Mouse (Mus musculus): ENCODE data around the gene Gimap3. TPM values are rescaled to one million over a fixed set of nuclear protein-coding genes. Genes with fewer than 3 reads are reported as not detected.

Gimap3 gene
- total RNA-seq (2022) = not detected

DNA sequence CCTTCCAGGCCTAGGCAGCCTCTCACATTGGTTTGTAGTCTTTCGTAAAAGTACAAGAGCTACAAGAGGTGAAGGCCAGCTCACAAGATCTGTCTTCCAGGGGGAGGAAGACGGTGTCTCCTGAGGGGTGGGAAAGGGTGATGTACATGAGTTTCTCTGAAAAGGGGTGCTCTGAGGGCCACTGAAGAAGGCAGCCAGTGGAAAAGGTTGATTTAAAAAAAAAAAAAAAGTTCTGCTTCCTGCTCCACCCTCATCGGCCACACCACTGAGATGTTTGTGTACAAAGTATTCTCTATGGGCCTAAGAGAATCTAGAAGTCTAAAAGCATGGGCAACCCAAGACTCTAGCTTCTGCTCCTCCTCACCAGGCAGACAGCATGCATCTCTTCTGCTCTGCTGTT lies at the start of gene Gimap3:
Gene Gimap3 (minus strand): TSS at position 156 of the 400 bp plus-strand sequence.
- DNase-seq (ENCODE audit: low spot score in 2 of 2) = no peak

DNA sequence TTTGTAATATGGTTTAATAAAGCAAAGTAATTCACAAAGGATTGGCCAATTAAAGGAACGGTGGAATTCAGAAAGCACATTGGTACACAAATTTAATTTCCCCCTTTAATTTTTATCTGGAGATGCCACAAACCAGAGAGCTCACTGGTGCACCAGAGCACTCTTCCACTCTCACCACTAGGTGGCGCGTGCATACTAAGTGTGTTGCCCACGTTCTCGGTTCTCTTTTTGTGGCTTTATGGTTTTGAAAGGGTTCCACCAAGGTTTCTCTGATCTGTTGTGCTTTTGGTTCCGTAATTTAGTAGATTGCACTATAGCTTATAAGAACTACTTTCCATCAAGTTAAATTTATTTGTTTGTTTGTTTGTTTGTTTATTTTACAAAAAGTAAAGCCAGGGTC lies 47.2 kb upstream of the Gimap3 start:
- DNase-seq (ENCODE audit: low spot score in 2 of 2) = peak; percentile 28 to 46

DNA sequence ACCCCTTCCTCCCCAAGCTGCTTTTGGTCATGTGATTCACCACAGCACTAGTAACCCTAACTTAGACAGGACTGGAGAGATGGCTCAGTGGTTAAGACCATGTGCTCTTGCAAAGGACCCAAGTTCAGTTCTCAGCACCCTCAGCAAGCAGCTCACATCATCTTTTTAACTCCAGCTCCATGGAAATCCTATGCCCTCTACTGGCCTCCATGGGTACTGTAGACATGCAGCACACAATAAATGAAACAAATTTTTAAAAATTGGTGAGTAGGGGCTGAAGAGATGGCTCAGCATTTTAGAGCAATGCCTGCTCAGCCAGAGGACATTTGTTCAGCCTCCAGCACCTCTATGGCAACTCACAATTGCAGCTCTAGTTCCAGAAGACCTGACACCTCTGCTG lies 44.4 kb upstream of the Gimap3 start:
- DNase-seq (ENCODE audit: low spot score in 2 of 2) = no peak

DNA sequence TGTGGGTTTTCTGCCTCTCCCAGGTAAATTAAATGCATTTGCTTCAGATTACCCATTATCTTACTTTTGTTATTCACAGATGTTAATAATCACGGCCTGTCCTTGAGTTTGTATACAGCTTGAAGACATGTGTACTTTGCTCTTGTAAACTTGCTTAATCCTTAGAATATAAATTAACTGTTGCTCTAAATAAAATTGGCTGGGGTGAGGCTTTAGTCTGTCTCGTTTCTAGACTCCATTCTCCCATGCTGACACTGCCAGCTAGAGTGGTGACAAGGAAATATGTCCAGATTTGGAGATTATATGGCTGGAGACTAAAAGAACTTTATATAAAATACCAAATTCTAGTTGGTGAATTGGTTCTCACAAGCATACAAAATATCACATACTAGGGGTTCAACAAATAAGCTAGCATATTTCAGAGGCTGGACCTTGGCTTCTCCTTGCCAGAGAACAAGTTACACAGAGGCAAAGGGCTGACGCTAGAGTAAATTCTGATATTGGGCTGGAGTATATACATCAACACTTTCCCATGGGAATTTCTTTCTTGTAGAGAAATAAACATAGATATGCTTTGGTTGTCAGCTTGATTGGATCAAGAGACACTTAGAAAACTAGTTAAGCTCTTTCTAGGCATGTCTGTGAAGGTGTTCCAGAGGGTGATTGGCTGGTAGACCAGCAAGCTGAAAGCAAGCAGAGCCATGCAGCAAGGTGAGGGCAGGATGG lies 39.0 kb upstream of the Gimap3 start:
- DNase-seq (ENCODE audit: low spot score in 2 of 2) = no peak

DNA sequence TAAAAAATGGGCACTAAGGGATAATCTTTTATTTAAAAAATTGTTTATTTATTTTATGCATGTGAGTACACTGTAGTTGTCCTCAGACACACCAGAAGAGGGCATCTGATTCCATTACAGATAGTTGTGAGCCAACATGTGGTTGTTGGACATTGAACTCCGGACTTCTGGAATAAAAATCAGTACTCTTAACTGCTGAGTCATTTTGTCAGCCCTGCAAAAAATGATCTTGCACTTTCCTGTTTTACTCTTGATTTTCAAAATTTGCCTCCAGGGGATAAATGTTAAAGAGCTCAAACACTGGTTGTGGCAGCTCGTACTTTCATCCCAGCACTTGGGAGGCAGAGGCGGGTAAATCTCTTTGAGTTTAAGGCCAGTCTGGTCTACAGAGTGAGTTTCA lies 36.1 kb upstream of the Gimap3 start:
- no peak for DNase-seq (ENCODE audit: low spot score in 2 of 2)

GRCm38 (mm10) chr6:48804346-48804745 lies 33.7 kb upstream of the Gimap3 start:
- DNase-seq (ENCODE audit: low spot score in 2 of 2) = no peak

DNA sequence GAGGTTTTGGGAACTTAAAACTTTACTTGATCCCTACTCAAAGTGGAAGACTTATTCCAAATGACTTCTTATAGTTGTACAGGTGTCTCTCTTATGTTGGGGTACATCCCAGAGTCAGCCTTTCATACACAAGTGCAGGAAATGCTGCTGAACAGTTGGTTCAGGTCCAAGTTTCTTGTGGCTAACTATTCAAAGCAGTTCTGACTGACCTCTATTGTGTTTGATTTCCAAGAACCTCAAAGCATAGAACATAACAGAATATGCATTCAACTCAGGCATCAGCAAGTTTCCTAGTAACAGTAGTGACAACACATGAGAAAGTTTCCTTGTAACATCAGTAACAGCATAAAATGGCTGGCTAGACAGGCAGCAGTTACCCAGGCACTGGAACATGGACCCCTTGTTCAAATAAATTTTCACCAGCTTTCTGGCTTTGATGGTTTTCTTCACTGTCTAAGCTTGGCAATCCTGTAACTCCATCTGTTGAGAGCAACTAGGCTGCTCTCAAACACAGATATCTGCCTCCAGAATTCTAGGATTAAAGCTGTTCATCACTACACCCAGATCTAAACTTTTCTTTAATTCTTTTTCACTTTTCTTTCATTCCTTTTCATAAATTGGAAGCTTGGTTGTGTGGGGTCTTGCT lies 32.9 kb upstream of the Gimap3 start:
- DNase-seq (ENCODE audit: low spot score in 2 of 2) = no peak

GRCm38 (mm10) chr6:48801897-48802296 lies 31.2 kb upstream of the Gimap3 start:
- no peak for DNase-seq (ENCODE audit: low spot score in 2 of 2)

DNA sequence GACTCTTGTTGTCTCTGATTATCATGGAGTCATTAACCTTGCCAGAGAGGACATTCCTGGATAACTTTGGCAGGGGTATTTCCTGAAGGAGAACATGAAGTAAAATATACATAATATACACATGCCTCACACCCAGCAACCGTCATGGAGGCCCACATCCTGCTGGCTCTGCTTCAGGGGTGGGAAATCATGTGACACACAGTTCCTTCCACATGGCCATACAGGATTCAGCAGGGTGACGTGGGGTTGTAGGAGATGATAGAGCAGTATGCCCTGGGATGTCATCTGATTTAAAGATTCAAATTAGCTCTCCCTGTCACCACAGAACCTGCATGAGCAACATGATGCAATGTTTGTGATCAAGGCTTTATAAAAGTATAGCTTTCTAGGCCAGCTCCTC lies 17.2 kb upstream of the Gimap3 start:
- no peak for DNase-seq (ENCODE audit: low spot score in 2 of 2)

- DNase-seq (ENCODE audit: low spot score in 2 of 2) = no peak
Measured at GRCm38 (mm10) chr6:48785601-48786000, 14.9 kb upstream of the Gimap3 start.

GRCm38 (mm10) chr6:48785189-48785588 lies 14.5 kb upstream of the Gimap3 start:
- peak; percentile 11 to 26 for DNase-seq (ENCODE audit: low spot score in 2 of 2)

GRCm38 (mm10) chr6:48784406-48784805 lies 13.8 kb upstream of the Gimap3 start:
- DNase-seq (ENCODE audit: low spot score in 2 of 2) = no peak

DNA sequence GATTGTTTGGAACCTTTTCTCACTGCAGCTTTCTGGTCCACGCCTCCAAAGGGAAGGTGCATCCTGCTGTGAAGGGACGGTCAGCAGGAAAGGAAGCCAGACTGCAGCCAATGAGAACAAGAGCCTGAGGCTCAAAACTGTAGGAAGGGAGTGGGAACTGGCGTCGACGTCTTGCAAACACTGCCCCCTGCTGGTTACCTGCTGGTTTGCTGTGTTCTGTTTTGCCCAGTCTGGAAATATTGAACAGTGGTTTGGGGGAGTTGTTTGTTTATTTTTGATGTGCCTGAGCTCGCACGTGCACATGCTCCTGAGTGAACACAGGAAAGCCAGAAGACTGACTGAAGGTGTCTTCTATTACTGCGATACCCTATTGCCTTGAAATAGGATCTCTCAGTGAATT lies 1.4 kb upstream of the Gimap3 start:
- peak; percentile 49 to 52 for DNase-seq (ENCODE audit: low spot score in 2 of 2)

DNA sequence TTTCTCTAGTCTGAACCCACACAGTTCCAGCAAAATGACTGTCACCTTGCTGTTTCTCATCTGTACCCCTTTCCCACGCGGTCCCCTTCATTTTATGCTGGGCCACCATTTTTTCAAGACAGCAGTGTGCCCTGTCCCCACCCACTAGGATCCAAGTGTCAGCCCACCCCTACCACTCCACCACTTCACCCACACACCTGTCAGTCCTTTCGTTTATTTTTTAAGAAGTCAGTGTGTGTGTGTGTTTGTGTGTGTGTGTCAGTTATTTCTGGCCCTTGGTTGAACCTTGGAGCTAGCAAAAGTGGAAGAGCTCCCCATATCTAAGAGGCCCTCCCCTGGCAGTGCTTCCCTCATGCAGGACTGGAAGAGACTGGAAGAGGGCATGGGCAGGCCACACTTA lies 1.7 kb downstream of the Gimap3 start:
- no peak for DNase-seq (ENCODE audit: low spot score in 2 of 2)

DNA sequence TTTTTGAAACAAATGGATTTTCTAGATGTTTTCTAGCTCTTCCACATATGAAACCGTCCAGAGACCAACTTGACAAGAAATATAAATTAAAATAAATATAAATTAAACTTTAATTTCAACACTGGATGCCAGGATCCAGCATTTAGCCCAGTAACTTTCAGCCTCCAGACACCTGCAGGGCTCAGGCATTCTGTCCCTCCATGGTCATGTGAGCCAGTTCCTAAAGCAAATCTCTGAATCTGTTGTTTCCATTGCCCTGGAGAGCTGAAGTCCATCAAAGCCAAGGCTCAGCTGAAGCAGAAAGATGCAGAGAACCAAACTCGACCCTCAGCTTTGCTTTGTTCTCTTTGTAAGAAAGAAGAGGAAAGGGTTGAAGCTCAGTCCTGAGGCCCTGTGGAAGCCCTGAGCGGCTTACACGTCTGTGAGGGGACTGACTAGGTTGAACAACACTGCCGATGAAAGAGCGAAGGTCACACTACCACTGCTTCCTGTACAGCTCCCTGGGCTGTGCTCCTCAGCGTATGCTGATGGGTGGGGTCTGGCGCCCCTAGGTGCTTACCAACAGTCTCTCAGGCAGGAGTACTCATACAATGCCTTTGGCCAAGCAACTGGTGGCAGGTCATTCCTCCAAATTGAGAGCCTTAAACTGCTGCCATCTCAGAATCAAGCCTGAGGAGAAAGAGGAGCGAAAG lies 2.3 kb downstream of the Gimap3 start:
- no peak for DNase-seq (ENCODE audit: low spot score in 2 of 2)

GRCm38 (mm10) chr6:48764496-48764895 lies 6.2 kb downstream of the Gimap3 start:
- DNase-seq (ENCODE audit: low spot score in 2 of 2) = no peak

- DNase-seq (ENCODE audit: low spot score in 2 of 2) = no peak
Measured at GRCm38 (mm10) chr6:48763567-48764270, 6.9 kb downstream of the Gimap3 start.

GRCm38 (mm10) chr6:48747091-48747966 lies 23.3 kb downstream of the Gimap3 start:
- no peak for DNase-seq (ENCODE audit: low spot score in 2 of 2)

GRCm38 (mm10) chr6:48745959-48746889 lies 24.4 kb downstream of the Gimap3 start, which contains the start of gene Gimap5:
TSS of gene Gimap5 (plus strand) at chr6:48746197.
- DNase-seq (ENCODE audit: low spot score in 2 of 2) = no peak

GRCm38 (mm10) chr6:48745490-48745889 lies 25.2 kb downstream of the Gimap3 start:
- DNase-seq (ENCODE audit: low spot score in 2 of 2) = no peak

Data from gastrocnemius, adult 8-10 months (tissue).